Mouse (Mus musculus) erythroblast, embryonic 14.5 days (primary cell): ENCODE results near the gene Ncor1.

Experiments used
- GATA1 ChIP-seq: IDR thresholded peaks from 2 replicates; pipeline ENCODE4 v1.6.1; 2012; ENCODE audit warnings: low read length, inconsistent platforms, mixed read lengths
- TAL1 ChIP-seq: IDR thresholded peaks from 3 replicates; pipeline ENCODE4 v1.6.1; 2012; ENCODE audit warnings: low read length, inconsistent platforms, mixed read lengths

GRCm38 (mm10) chr11:62309296-62309695 is 149.0 kb downstream of the Ncor1 start:
- no peak for TF ChIP-seq TAL1
- TF ChIP-seq GATA1 = no peak
